Mouse (Mus musculus): ENCODE measurements around the gene Aqp12.

DNA sequence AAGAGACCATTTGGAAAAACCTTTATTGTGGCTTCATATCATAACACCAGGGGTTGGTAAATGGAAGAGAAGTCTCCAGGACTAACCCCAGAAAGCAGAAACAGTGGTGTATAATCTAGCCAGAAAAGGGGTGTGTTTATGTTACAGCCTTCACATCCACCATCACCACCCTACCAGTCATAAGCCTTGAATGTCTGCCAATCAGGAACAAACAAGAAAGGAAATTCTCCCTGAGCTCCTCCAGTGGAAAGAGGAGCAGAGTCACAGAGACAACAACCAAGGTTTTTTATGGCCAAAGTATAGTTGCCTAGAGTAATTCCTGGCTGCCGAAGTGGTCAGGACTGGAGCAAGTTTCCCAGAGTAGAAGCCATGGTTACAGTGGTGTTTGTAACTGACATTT is 47.1 kb upstream of the Aqp12 start:
- TF ChIP-seq EP300 (IDR thresholded peaks at IDR 0.05) (no peak), CTCF (IDR thresholded peaks at IDR 0.05) (no peak)

Data from lung, postnatal 0 days (tissue).